Mouse (Mus musculus) liver, adult 2 months (tissue): ENCODE measurements around the gene C2cd3.

Experiments used
- CTCF ChIP-seq: fragments of 200-500 bp; IDR thresholded peaks from 2 replicates; pipeline ENCODE4 v1.5.1; 2011; ENCODE audit warnings: low read depth, low read length, control low read depth
- POLR2A ChIP-seq: fragments of 200-500 bp; IDR thresholded peaks from 2 replicates; pipeline ENCODE4 v1.6.1; 2011; ENCODE audit warnings: low read length, control low read depth; ENCODE audit not compliant: insufficient read depth; ENCODE audit errors: extremely low read depth

- no peak for TF ChIP-seq POLR2A
- TF ChIP-seq CTCF = no peak
These were observed 99.4 kb downstream of the C2cd3 start for GRCm38 (mm10) chr7:100471407-100471797.
